Mouse (Mus musculus): ENCODE measurements at regions not wholly inside any gene's neighbourhood (a gene's known extent, or its start where the extent isn't known, plus 50 kb on each side); places are given as distances from the start of the nearest gene placed in this dataset.

DNA sequence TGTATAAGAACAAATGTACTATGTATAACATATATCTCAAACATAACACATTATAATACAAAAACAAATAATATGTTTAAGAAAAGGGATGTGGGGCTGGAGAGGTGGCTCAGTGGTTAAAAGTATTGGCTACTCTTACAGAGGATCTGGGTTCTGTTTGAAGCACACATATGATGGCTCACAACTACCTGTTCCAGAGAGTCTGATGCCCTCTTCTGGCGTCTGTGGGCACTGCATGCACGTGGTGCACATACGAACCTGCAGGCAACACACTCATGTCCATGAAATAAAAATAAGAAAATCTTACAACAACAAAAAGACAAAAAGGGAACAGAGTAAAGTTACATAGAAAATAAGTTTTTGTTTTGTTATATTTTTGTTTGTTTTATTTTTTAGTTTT, 114.8 kb upstream of the Bmp4 start:
- Histone ChIP-seq H3K27me3 (ENCODE audit: control insufficient read depth, insufficient read depth, low read length) (no peaks in the 10 kb centered on the region), H3K27ac (ENCODE audit: low read depth, low read length) (no peak overlapping the region), H3K36me3 (ENCODE audit: control insufficient read depth, insufficient read depth, low read length) (no peaks in the 10 kb centered on the region), H3K4me2 (replicated peaks; ENCODE audit: low read depth, low read length) (no peak overlapping the region), H3K9ac (ENCODE audit: low read depth, low read length) (no peak overlapping the region), H3K9me3 (ENCODE audit: control insufficient read depth, low read length) (no peaks in the 10 kb centered on the region), H3K4me1 (replicated peaks; ENCODE audit: control insufficient read depth, insufficient read depth, low read length) (no peaks in the 10 kb centered on the region), H3K4me3 (ENCODE audit: low read depth, low read length) (no peak overlapping the region)
- ATAC-seq (ENCODE audit: low FRiP score) (no peak), DNase-seq (ENCODE audit: low spot score) (no peak)
- 81% methylated on average over 3 of the region's 3 CpGs for WGBS

DNA sequence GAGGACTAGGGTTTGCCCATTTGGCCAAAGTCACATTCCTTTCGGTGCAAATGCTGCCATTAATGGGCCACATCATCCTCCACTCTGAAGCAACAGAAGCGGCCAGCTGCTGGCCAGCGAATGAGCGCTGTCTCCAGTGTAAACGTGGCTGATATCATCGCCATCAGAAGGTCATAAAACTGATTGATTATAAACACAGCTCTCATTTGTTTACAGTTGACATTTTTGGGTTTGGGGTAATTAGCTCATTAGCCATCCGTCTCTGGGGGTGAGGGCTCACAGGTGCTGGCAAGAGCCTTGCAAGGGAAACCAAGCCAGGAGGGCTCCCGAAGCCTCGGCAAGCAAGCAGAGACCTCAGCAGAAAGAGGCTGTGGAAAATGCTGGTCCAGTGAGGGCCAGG, 101.1 kb upstream of the Bmp4 start:
- no peak overlapping the region for H3K9ac ChIP-seq (ENCODE audit: low read depth, low read length)
- no peak overlapping the region for H3K27ac ChIP-seq (ENCODE audit: low read depth, low read length)
- H3K4me1 ChIP-seq (replicated peaks; ENCODE audit: control insufficient read depth, insufficient read depth, low read length): no peaks in the 10 kb centered on the region
- ATAC-seq (ENCODE audit: low FRiP score): no peak
- WGBS: 81% methylated on average over 9 of the region's 9 CpGs
- H3K36me3 ChIP-seq (ENCODE audit: control insufficient read depth, insufficient read depth, low read length): no peaks in the 10 kb centered on the region
- DNase-seq (ENCODE audit: low spot score): no peak
- no peaks in the 10 kb centered on the region for H3K9me3 ChIP-seq (ENCODE audit: control insufficient read depth, low read length)
- H3K27me3 ChIP-seq (ENCODE audit: control insufficient read depth, insufficient read depth, low read length): no peaks in the 10 kb centered on the region
- H3K4me2 ChIP-seq (replicated peaks; ENCODE audit: low read depth, low read length): no peak overlapping the region
- no peak overlapping the region for H3K4me3 ChIP-seq (ENCODE audit: low read depth, low read length)

DNA sequence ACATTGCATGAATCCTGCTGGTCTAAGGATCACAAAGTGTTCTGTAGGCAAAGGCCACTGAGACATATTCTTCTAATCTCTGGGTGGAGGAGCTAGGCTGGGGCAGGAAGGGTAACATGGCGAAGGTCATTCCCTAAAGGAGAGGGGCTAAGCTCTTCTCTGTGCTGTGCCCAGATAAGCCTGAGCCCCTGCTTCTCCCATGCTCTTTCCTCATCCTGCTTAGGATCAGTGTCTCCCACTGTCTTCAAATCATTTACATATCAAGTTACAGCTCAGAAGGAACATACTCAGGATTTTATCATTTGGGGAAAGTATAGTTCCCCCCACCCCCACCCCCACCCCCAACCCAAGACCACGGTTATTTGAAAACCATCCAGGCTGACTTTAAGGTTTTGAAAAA, 100.7 kb upstream of the Bmp4 start:
- no peak overlapping the region for H3K27ac ChIP-seq (ENCODE audit: low read depth, low read length)
- WGBS: 88% methylated on average over 2 of the region's 2 CpGs

DNA sequence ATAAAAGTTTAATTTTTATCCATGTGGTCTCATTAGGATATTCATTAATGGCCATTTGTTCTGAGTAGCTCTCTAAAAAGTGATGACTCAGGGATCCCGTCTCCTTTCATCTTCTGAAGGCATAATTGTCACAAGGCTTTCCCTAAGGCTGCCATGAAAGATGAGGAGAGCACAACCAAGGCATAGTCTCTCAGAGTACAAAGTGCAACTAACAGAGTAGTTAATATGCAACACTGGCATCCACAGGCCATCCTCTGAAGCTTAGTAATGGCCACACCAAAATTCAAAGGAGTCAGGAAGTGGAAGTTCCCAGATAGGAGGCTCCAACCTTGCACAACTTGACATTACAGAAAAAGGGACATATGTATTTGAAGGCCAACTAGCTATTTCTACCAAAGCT, 97.1 kb upstream of the Bmp4 start:
- H3K27ac ChIP-seq (ENCODE audit: low read depth, low read length): no peak overlapping the region
- H3K36me3 ChIP-seq (ENCODE audit: control insufficient read depth, insufficient read depth, low read length): no peaks in the 10 kb centered on the region
- no peaks in the 10 kb centered on the region for H3K4me1 ChIP-seq (replicated peaks; ENCODE audit: control insufficient read depth, insufficient read depth, low read length)
- H3K4me3 ChIP-seq (ENCODE audit: low read depth, low read length): no peak overlapping the region
- H3K4me2 ChIP-seq (replicated peaks; ENCODE audit: low read depth, low read length): no peak overlapping the region
- no peak overlapping the region for H3K9ac ChIP-seq (ENCODE audit: low read depth, low read length)
- H3K9me3 ChIP-seq (ENCODE audit: control insufficient read depth, low read length): no peaks in the 10 kb centered on the region
- 85% methylated on average over 1 of the region's 1 CpGs for whole genome bisulfite sequencing
- DNase-seq (ENCODE audit: low spot score) (no peak), ATAC-seq (ENCODE audit: low FRiP score) (no peak)
- H3K27me3 ChIP-seq (ENCODE audit: control insufficient read depth, insufficient read depth, low read length): no peaks in the 10 kb centered on the region

More for the DNA sequence above, 100.7 kb upstream of the Bmp4 start:
- no peak for DNase-seq (ENCODE audit: low spot score)
- no peak overlapping the region for H3K9ac ChIP-seq (ENCODE audit: low read depth, low read length)
- H3K4me1 ChIP-seq (replicated peaks; ENCODE audit: control insufficient read depth, insufficient read depth, low read length): no peaks in the 10 kb centered on the region
- no peaks in the 10 kb centered on the region for H3K9me3 ChIP-seq (ENCODE audit: control insufficient read depth, low read length)
- H3K36me3 ChIP-seq (ENCODE audit: control insufficient read depth, insufficient read depth, low read length): no peaks in the 10 kb centered on the region
- H3K27me3 ChIP-seq (ENCODE audit: control insufficient read depth, insufficient read depth, low read length): no peaks in the 10 kb centered on the region
- no peak for ATAC-seq (ENCODE audit: low FRiP score)
- no peak overlapping the region for H3K4me2 ChIP-seq (replicated peaks; ENCODE audit: low read depth, low read length)
- no peak overlapping the region for H3K4me3 ChIP-seq (ENCODE audit: low read depth, low read length)

DNA sequence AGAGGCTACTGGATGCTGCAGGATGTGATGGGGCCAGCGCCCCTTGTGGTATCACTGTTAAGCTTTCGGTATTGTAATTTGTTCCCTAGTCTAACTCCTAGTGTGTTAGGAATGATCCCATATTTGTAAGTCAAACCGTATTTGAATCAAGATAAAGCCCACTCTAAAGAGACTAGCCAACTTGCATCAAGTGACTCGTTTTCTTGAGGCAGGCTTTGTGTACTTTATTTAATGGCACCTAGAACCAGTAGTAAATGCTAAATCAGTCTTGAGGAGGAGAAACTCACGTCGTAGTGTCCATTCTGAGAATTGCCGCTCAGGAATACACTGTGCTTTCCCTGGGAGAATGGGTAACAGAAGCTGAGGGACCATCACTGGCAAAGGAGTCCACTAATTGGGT, 89.9 kb upstream of the Bmp4 start:
- no peak overlapping the region for H3K9ac ChIP-seq (ENCODE audit: low read depth, low read length)
- no peak for DNase-seq (ENCODE audit: low spot score)
- H3K4me1 ChIP-seq (replicated peaks; ENCODE audit: control insufficient read depth, insufficient read depth, low read length): no peaks in the 10 kb centered on the region
- H3K36me3 ChIP-seq (ENCODE audit: control insufficient read depth, insufficient read depth, low read length): no peaks in the 10 kb centered on the region
- no peak overlapping the region for H3K4me2 ChIP-seq (replicated peaks; ENCODE audit: low read depth, low read length)
- no peaks in the 10 kb centered on the region for H3K9me3 ChIP-seq (ENCODE audit: control insufficient read depth, low read length)
- ATAC-seq (ENCODE audit: low FRiP score): no peak
- no peak overlapping the region for H3K27ac ChIP-seq (ENCODE audit: low read depth, low read length)
- WGBS: 88% methylated on average over 7 of the region's 7 CpGs
- no peaks in the 10 kb centered on the region for H3K27me3 ChIP-seq (ENCODE audit: control insufficient read depth, insufficient read depth, low read length)
- no peak overlapping the region for H3K4me3 ChIP-seq (ENCODE audit: low read depth, low read length)

DNA sequence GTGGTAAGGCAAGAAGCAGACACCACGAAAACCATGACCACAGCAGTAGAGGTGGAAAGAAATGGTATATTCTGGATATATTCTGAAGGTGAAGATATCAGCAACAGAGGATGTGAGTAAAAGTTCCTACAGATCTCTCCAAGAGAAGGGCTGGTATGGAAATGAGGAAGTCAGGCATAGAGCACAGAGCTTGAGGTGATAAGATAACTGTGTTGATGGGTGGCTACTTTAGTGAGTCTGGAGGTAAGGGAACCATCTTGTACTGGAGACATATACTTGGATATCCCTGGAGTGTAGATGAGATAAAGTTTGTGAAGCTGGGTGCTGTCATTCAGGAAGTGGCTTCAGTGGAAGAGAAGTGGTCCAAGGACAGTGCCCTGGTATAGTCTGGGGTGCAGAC, 85.5 kb upstream of the Bmp4 start:
- H3K4me3 ChIP-seq (ENCODE audit: low read depth, low read length): no peak overlapping the region
- H3K36me3 ChIP-seq (ENCODE audit: control insufficient read depth, insufficient read depth, low read length): no peaks in the 10 kb centered on the region
- H3K4me1 ChIP-seq (replicated peaks; ENCODE audit: control insufficient read depth, insufficient read depth, low read length): no peaks in the 10 kb centered on the region
- no peaks in the 10 kb centered on the region for H3K9me3 ChIP-seq (ENCODE audit: control insufficient read depth, low read length)
- no peak for DNase-seq (ENCODE audit: low spot score)
- H3K27me3 ChIP-seq (ENCODE audit: control insufficient read depth, insufficient read depth, low read length): no peaks in the 10 kb centered on the region
- ATAC-seq (ENCODE audit: low FRiP score): no peak
- no peak overlapping the region for H3K27ac ChIP-seq (ENCODE audit: low read depth, low read length)
- 85% methylated on average over 1 of the region's 1 CpGs for WGBS
- no peak overlapping the region for H3K4me2 ChIP-seq (replicated peaks; ENCODE audit: low read depth, low read length)
- H3K9ac ChIP-seq (ENCODE audit: low read depth, low read length): no peak overlapping the region

DNA sequence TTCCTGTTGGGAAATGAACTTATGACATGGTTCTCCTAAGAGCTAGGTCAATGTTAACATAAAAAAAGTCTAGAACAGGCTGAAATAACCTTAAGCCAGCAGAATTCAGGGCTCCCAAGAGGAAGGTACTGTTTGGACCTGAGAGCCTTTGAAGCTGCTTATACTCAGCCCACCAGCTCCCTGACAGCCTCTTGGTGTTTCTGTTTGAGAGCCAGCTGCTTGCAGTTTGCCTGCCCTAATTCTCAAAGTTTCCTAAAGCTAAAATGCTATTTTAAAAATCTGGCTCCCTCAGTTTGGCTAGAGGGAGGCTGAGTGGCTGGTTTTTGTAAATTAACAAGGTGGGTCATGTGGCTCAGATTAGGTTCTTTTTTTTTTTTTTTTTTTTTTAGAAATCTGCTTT, 72.5 kb upstream of the Bmp4 start:
- DNase-seq (ENCODE audit: low spot score) (no peak), ATAC-seq (ENCODE audit: low FRiP score) (no peak)
- Histone ChIP-seq H3K4me2 (replicated peaks; ENCODE audit: low read depth, low read length) (no peak overlapping the region), H3K4me1 (replicated peaks; ENCODE audit: control insufficient read depth, insufficient read depth, low read length) (no peaks in the 10 kb centered on the region), H3K27ac (ENCODE audit: low read depth, low read length) (no peak overlapping the region), H3K27me3 (ENCODE audit: control insufficient read depth, insufficient read depth, low read length) (no peaks in the 10 kb centered on the region), H3K9ac (ENCODE audit: low read depth, low read length) (no peak overlapping the region), H3K4me3 (ENCODE audit: low read depth, low read length) (no peak overlapping the region), H3K36me3 (ENCODE audit: control insufficient read depth, insufficient read depth, low read length) (no peaks in the 10 kb centered on the region), H3K9me3 (ENCODE audit: control insufficient read depth, low read length) (no peaks in the 10 kb centered on the region)

DNA sequence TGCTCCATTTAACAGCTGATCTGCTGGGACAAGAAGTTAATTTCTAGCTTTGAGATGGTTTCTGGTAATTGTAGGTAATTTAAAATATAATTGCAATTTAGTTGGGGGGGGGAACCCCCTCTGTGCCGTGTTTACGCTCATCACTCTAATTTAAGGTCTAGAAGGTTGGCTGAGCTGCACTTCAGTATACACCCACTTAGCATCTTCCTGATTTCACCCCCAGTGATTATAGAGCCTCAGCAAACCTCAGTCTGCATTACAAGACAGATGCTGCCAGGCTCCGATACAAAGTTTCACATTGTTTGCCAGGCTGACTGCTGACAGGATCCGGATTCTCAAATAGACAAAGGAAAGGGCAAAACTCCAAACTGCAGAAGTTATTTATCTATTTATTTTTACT, 71.5 kb upstream of the Bmp4 start:
- no peak for ATAC-seq (ENCODE audit: low FRiP score)

DNA sequence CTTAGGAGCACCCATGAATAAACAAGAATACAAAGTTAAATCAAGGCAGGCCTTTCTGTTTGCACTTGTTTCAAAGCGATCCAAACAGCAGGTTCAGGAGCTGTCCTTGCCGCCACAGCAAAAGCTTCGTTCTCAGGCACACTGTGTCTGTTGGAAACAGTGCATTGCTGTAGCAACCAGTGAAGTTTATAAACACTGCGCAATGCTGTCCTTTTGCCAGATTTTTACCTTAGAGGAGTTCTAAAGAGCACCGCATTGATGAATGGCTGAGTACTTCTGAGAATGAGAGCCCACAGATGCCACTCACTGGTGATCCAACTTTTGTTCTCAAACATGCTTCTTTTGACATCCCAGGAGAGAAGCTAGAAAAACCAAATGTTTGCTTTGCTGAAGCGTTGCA, 64.0 kb upstream of the Bmp4 start:
- Histone ChIP-seq H3K27ac (ENCODE audit: low read depth, low read length) (no peak overlapping the region), H3K27me3 (ENCODE audit: control insufficient read depth, insufficient read depth, low read length) (no peaks in the 10 kb centered on the region), H3K9me3 (ENCODE audit: control insufficient read depth, low read length) (no peaks in the 10 kb centered on the region), H3K4me3 (ENCODE audit: low read depth, low read length) (no peak overlapping the region), H3K4me1 (replicated peaks; ENCODE audit: control insufficient read depth, insufficient read depth, low read length) (no peaks in the 10 kb centered on the region), H3K4me2 (replicated peaks; ENCODE audit: low read depth, low read length) (no peak overlapping the region), H3K9ac (ENCODE audit: low read depth, low read length) (no peak overlapping the region), H3K36me3 (ENCODE audit: control insufficient read depth, insufficient read depth, low read length) (no peaks in the 10 kb centered on the region)
- DNase-seq (ENCODE audit: low spot score): no peak
- ATAC-seq (ENCODE audit: low FRiP score): no peak
- 72% methylated on average over 6 of the region's 6 CpGs for WGBS

More for the DNA sequence above, 71.5 kb upstream of the Bmp4 start:
- H3K9me3 ChIP-seq (ENCODE audit: control insufficient read depth, low read length): no peaks in the 10 kb centered on the region
- H3K4me2 ChIP-seq (replicated peaks; ENCODE audit: low read depth, low read length): no peak overlapping the region
- H3K9ac ChIP-seq (ENCODE audit: low read depth, low read length): no peak overlapping the region
- no peaks in the 10 kb centered on the region for H3K4me1 ChIP-seq (replicated peaks; ENCODE audit: control insufficient read depth, insufficient read depth, low read length)
- 87% methylated on average over 4 of the region's 4 CpGs for WGBS
- DNase-seq (ENCODE audit: low spot score): no peak
- H3K27ac ChIP-seq (ENCODE audit: low read depth, low read length): no peak overlapping the region
- H3K36me3 ChIP-seq (ENCODE audit: control insufficient read depth, insufficient read depth, low read length): no peaks in the 10 kb centered on the region
- H3K27me3 ChIP-seq (ENCODE audit: control insufficient read depth, insufficient read depth, low read length): no peaks in the 10 kb centered on the region
- no peak overlapping the region for H3K4me3 ChIP-seq (ENCODE audit: low read depth, low read length)
